ENCODE assay signal across 19 mouse cellular contexts in the genomic region with DNA sequence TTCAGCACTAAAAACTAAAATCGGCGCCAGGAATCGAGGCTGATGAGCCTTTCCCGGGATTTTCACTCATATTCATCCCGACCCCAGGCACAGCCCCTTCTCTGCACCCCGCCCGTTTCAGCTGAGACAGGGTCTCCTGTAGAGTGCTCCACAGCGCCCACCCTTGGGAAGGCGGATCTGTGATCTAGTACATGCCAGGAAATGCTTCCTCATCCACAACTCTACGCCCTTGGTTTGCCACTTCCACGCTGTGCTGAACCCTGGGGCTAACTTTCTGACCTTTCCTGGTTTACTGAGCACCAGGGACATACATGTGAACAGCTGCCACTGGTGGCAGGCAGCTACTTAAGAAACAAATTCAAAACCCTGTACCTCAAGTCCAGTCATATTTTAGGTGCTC. TPM values are rescaled to one million over a fixed set of nuclear protein-coding genes. Genes with fewer than 3 reads are reported as not detected.
DNase-seq lines count a peak whose midpoint lies in the region; ATAC-seq and TF ChIP-seq lines count a peak whose summit lies in the region.
"Had no signal": no experiment of that assay in that cellular context is flagged by ENCODE, and none has a peak within 500 bp of the region (broad histone marks: within the 10 kb centered on the region; RNA-seq: fewer than 3 reads in every experiment).

No protein-coding gene starts in this region.

- H3K27me3 ChIP-seq in heart, postnatal 0 days (ENCODE audit: control insufficient read depth, insufficient read depth, low read length), result no peaks in the 10 kb centered on the region
- H3K27me3 ChIP-seq: embryonic facial prominence, embryonic 12.5 days; limb, embryonic 12.5 days; liver, embryonic 15.5 days; Patski had no signal

- 76% methylated on average over 11 of the region's 11 CpGs for WGBS in heart, postnatal 0 days

- peak; percentile 93 for DNase-seq in heart, adult 11 months
- no peak for DNase-seq in heart, adult 18-20 months
- DNase-seq in heart, postnatal 0 days (ENCODE audit: low spot score), result no peak
- DNase-seq in heart, postnatal 36 days, result no peak
- no peak for DNase-seq in layer of hippocampus, adult 2 months (ENCODE audit: low spot score in 2 of 2)
- no peak for DNase-seq in layer of hippocampus, postnatal 25 days (ENCODE audit: extremely low spot score in 1 of 2, low spot score in 1 of 2)
- peak; percentile 54 for DNase-seq in ZHBTc4 (ENCODE audit: low read depth, low spot score)
- DNase-seq in adrenal gland, adult 18-20 months (ENCODE audit: low spot score in 2 of 2), result no peak
- DNase-seq: adrenal gland, postnatal 25 days; cerebellum, adult 11 months; right cerebral cortex, postnatal 25 days; thymus, adult 2 months had no signal

- no peak overlapping the region for H3K9ac ChIP-seq in heart, postnatal 0 days (replicated peaks; ENCODE audit: low read depth, low read length)
- H3K9ac ChIP-seq: embryonic facial prominence, embryonic 12.5 days; limb, embryonic 12.5 days; liver, embryonic 15.5 days had no signal

- no peak for ATAC-seq in heart, postnatal 0 days (ENCODE audit: insufficient read depth, low read depth)
- ATAC-seq: hindbrain, postnatal 0 days; Patski had no signal

- intact Hi-C loops in heart, postnatal 36 days (cut with DNase I), result loop anchor here (2.0 kb wide), 1 partner anchor 217 kb away; no protein-coding TSS in a partner anchor

- no peak overlapping the region for H3K27ac ChIP-seq in heart, postnatal 0 days (ENCODE audit: low read depth)
- H3K27ac ChIP-seq in layer of hippocampus, adult 2 months, result no peak overlapping the region
- H3K27ac ChIP-seq: embryonic facial prominence, embryonic 12.5 days; hindbrain, embryonic 10.5 days; hindbrain, postnatal 0 days; limb, embryonic 12.5 days; liver, embryonic 15.5 days had no signal

- peaks cover 9% of the 10 kb centered on the region for H3K4me1 ChIP-seq in heart, postnatal 0 days (ENCODE audit: control insufficient read depth, insufficient read depth)

- no peak for TF ChIP-seq EP300 in heart, postnatal 0 days (IDR thresholded peaks at IDR 0.05; ENCODE audit: low read depth)

- H3K4me2 ChIP-seq in heart, postnatal 0 days (ENCODE audit: low read depth, low read length), result no peak overlapping the region
- H3K4me2 ChIP-seq: embryonic facial prominence, embryonic 12.5 days; limb, embryonic 12.5 days; liver, embryonic 15.5 days; midbrain, embryonic 11.5 days had no signal

- no peak overlapping the region for H3K4me3 ChIP-seq in heart, postnatal 0 days (ENCODE audit: low read depth, low read length)
- no peak overlapping the region for H3K4me3 ChIP-seq in layer of hippocampus, adult 2 months
- H3K4me3 ChIP-seq: embryonic facial prominence, embryonic 12.5 days; hindbrain, embryonic 10.5 days; limb, embryonic 12.5 days; liver, embryonic 15.5 days had no signal

- peaks cover 17% of the 10 kb centered on the region for H3K36me3 ChIP-seq in heart, postnatal 0 days (replicated peaks; ENCODE audit: control insufficient read depth, insufficient read depth, low read length)

- TF ChIP-seq CTCF in heart, postnatal 0 days (IDR thresholded peaks at IDR 0.05; ENCODE audit: low read depth), result peak; percentile 1; the same call in 1 of the 2 replicates
- peak; percentile 22; the same call in 1 of the 2 replicates for TF ChIP-seq CTCF in layer of hippocampus, adult 2 months (conservative IDR thresholded peaks at IDR 0.05)

- H3K9me3 ChIP-seq in heart, postnatal 0 days (replicated peaks; ENCODE audit: control insufficient read depth, low read length), result no peaks in the 10 kb centered on the region
- H3K9me3 ChIP-seq: embryonic facial prominence, embryonic 12.5 days; hindbrain, embryonic 10.5 days; limb, embryonic 12.5 days; liver, embryonic 15.5 days had no signal

RNA-seq across cellular contexts. Expression of gene Nudt4, which starts 8.1 kb away (rescaled TPM):
- total RNA-seq in heart, adult 18-20 months (2021), result 100 to 1,000 TPM; 308 to 356 TPM
- 72.2 and 74.5 TPM in 2 replicates for total RNA-seq in heart, postnatal 0 days (2014; rRNA removed; ENCODE audit: low replicate concordance)
- polyA plus RNA-seq in heart, postnatal 0 days (2015; fragmentation: Nextera tagmentation; extraction: Ambion mirVana), result 70.0 and 81.3 TPM in 2 replicates
- total RNA-seq in heart, postnatal 36 days (2021), result 100 to 1,000 TPM; 245 to 277 TPM
- total RNA-seq in layer of hippocampus, adult 2 months (2021), result 10 to 100 TPM; 59.6 to 65.6 TPM
- total RNA-seq in layer of hippocampus, postnatal 25 days (2021), result 10 to 100 TPM; 84.4 to 90.5 TPM
- 100 to 1,000 TPM; 138 to 187 TPM for total RNA-seq in adrenal gland, adult 18-20 months (2021)

RNA-seq across cellular contexts. Expression of gene Ube2n, which starts 40.9 kb away (rescaled TPM):
- 10 to 100 TPM; 86.6 to 91.4 TPM for total RNA-seq in heart, adult 18-20 months (2021)
- 158 and 242 TPM in 2 replicates for total RNA-seq in heart, postnatal 0 days (2014; rRNA removed; ENCODE audit: low replicate concordance)
- 188 and 190 TPM in 2 replicates for polyA plus RNA-seq in heart, postnatal 0 days (2015; fragmentation: Nextera tagmentation; extraction: Ambion mirVana)
- total RNA-seq in heart, postnatal 36 days (2021), result 10 to 100 TPM; 88.0 to 92.7 TPM
- 100 to 1,000 TPM; 182 to 188 TPM for total RNA-seq in layer of hippocampus, adult 2 months (2021)
- total RNA-seq in layer of hippocampus, postnatal 25 days (2021), result 100 to 1,000 TPM; 186 to 197 TPM
- 100 to 1,000 TPM; 138 to 139 TPM for total RNA-seq in adrenal gland, adult 18-20 months (2021)

RNA-seq across cellular contexts. Expression of gene Mrpl42, which starts 54.1 kb away (rescaled TPM):
- 100 to 1,000 TPM; 389 to 421 TPM for total RNA-seq in heart, adult 18-20 months (2021)
- 524 and 645 TPM in 2 replicates for total RNA-seq in heart, postnatal 0 days (2014; rRNA removed; ENCODE audit: low replicate concordance)
- polyA plus RNA-seq in heart, postnatal 0 days (2015; fragmentation: Nextera tagmentation; extraction: Ambion mirVana), result 928 and 1,023 TPM in 2 replicates
- 100 to 1,000 TPM; 436 to 467 TPM for total RNA-seq in heart, postnatal 36 days (2021)
- total RNA-seq in layer of hippocampus, adult 2 months (2021), result 10 to 100 TPM; 71.7 to 74.5 TPM
- total RNA-seq in layer of hippocampus, postnatal 25 days (2021), result 10 to 100 TPM; 77.2 to 77.9 TPM
- total RNA-seq in adrenal gland, adult 18-20 months (2021), result 100 to 1,000 TPM; 123 to 155 TPM

Comparison
In these comparisons a context has a peak if more than half of its experiments do, and no peak if none do; other contexts are left out.
1. DNase-seq: peak in heart, adult 11 months (single experiment) and ZHBTc4 (single experiment); none in heart, adult 18-20 months (0 of 2), heart, postnatal 0 days (single experiment), heart, postnatal 36 days (0 of 2), layer of hippocampus, adult 2 months (0 of 2), layer of hippocampus, postnatal 25 days (0 of 2) and adrenal gland, adult 18-20 months (0 of 2).